Mouse (Mus musculus) heart, postnatal 4 days (tissue): ENCODE measurements around the gene Chrnb2. TPM values are rescaled to one million over a fixed set of nuclear protein-coding genes. Genes with fewer than 3 reads are reported as not detected.

Experiments
- DNase-seq: peaks from one replicate; pipeline ENCODE4 v3.0.0; 2021
- total RNA-seq, 2 experiments: library from RNA; stranded (reverse); gene quantifications; 2 replicates each; pipeline ENCODE4 v1.2.3; 2021

Gene Chrnb2
- total RNA-seq, 2 experiments from 2014 or later: 0.09 to 0.17 TPM

DNA sequence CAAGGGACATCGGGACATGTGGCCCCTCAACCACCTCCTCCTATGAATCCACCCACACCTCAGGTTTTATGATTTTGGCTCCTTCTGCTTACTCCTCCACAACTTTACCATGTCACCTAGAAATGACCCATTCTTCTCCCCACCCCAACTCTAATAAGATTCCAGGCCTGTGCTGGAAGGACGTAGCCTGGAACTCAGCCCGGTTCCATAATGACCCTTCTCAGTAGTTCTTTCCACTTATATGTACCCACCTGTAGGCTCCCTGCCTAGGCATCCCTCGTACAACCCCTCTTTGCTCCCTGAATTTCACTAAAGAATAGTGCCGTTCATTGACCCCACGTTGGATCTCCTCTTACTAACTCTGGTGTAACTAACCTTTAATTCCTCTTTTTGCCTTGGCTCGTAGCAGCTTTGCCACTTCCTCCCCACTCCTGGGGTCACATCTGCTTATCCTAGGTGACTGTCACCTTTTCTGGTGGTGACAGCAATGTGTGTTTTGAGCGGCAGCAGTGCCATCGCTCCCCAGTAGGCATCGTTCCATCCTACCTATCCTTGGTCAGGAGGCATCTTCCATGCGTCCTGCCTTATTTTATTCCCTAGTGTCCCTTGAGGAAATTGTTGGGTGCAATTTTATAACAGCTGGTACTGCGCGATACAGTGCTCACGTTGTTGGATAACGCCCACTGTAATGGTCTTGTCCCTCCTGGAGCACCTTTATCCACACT lies 10.0 kb upstream of the Chrnb2 start:
- DNase-seq: no peak

GRCm38 (mm10) chr3:89773740-89774211 lies 9.3 kb upstream of the Chrnb2 start:
- DNase-seq: peak; percentile 54

DNA sequence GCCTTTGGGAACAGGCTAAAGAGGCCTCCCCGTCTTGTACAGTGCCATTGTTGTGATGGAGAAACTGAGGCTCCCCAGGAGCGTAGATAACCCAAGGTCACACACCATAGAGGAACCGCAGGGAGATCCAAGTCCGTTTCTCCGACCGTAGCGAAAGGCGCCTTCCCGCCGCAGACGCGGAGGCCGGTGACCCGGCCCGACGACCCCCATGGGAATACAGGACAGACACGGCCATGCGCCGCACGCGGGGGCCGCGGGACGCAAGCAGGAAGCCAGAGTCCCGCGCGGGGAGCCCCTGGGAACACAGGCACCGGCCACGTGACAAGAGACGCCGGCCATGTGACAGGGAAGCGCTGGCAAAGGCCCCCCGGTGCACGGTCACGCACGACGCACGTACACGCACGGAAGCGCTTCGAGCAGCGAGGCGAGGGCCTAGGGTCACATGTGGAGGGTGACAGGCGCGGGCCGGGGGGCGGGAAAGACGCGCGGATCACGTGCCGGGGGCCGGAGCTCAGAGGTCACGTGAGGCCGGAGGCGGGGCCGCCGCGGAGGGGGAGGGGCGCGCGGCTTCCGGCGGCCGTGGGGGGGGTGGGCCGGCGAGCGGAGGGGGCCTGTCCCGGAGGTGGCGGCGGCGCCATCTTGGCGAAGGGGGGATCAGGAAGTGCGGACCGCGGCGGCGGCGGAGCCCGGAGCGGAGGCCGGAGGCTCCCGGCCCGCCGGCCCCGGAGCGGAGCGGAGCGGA lies 8.7 kb upstream of the Chrnb2 start, which contains the start of gene Ube2q1:
Gene Ube2q1 (plus strand): TSS at position 649 of the 742 bp plus-strand sequence.
- peak; percentile 97 for DNase-seq

DNA sequence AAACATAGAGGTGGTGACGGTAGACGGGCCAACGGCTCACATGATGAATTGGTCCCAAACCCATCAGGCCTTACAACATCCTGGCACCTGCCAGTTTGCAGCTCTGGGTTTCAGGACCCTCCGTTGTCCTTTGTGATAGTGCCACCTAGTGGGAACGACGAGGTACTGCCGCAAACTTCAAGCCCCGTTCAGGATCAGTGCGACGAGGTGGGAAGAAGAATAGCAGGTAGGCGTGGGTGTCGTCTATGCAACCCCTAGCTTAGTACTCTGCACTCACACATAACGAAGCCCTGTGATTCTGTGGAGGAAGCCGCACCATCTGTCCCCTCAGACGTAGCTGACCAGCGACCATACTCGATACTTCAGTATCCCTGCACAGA lies 8.1 kb upstream of the Chrnb2 start:
- DNase-seq: peak; percentile 88

DNA sequence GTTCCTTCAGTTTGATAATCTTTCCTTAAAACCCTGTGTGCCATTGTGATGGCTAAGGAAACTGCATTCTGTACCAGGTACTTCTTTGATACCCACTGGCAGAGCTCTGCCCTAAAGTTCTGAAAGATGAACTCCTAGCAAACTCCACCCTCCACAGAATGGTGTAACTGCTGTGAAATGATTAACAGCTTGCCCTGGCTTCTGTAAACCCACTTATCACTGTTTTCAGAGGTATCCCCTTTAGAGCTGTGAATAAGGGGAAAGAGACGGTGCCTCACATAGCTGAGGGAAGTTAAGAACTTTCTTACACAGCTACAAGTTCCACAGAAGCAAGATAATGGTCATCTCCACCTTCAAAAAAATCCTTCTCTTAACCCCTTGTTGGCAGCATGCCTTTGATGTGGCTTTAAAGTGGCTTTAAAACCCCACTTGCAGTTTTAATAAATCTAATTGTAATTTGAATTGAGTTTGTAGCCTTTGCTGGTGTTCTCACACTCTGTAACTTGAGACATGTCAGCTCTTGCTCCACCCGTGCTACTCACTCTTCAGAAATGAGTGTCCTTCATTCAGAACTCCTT lies 6.1 kb upstream of the Chrnb2 start:
- DNase-seq: no peak

DNA sequence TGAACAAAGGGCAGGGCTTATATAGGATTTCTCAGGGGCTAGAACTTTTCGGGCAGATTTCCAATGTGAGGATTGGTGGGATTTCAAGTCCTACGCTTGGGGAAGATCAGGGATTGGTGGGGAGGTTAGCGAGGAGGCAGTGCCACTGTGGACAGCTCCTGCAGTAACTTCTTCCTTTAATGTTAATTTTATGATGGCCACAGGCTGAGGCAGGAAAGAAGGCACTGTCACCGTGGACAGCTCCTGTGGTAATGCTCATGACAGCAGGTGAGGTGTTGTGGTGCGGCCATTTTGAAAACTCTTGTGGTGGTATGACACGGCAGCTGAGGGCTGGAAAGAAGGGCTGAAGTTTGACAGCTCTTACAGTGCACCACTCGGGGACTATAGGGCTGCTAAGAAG lies 5.2 kb upstream of the Chrnb2 start:
- no peak for DNase-seq

GRCm38 (mm10) chr3:89759786-89760185 lies 4.6 kb downstream of the Chrnb2 start:
- DNase-seq: no peak

DNA sequence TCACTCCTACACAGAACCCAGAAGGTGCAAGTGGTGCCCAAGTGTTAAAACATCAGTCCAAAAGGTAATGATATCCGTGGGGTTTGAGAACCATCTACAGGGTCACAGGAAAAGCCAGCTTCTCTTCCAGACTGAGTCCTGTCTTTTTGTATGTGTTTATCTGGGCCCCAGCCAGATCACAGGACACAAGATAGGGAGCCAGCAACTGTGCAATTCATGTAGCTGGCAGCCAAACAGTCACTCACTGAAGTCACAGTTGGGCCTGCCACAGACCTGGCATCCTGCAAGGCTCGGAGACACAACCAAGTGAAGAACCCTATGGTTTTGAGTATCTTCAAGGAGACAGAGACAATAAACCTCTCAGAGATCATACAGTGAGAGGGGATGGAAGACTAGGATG lies 6.6 kb downstream of the Chrnb2 start:
- DNase-seq: no peak

DNA sequence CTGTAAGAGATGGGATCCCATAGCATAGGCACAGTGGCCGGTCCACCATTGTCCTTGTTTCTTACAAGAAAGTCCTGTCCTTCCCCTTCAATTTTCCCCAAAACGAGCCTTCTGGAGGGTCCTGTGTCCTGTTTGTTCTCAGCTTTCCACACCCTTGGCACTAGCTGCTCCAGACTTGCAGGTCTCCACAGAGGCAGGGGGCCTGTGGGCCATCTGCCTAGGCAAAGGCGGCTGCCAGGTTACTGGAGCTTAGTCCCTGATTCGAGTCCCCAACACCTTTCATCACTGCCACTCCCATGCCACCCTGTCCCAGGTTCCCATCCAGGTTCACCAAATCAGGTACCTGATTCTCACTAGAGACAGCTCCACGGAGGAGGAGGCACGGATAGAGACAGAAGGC lies 9.1 kb downstream of the Chrnb2 start:
- DNase-seq: no peak

- DNase-seq: no peak
Measured at GRCm38 (mm10) chr3:89752307-89752706, 12.1 kb downstream of the Chrnb2 start.

GRCm38 (mm10) chr3:89738509-89738908 lies 25.9 kb downstream of the Chrnb2 start:
- no peak for DNase-seq

- no peak for DNase-seq
Measured at GRCm38 (mm10) chr3:89732091-89732490, 32.3 kb downstream of the Chrnb2 start.

GRCm38 (mm10) chr3:89730350-89731331 lies 33.8 kb downstream of the Chrnb2 start:
- peak; percentile 85 for DNase-seq

GRCm38 (mm10) chr3:89728848-89729247 lies 35.6 kb downstream of the Chrnb2 start:
- no peak for DNase-seq

GRCm38 (mm10) chr3:89727028-89727427 lies 37.4 kb downstream of the Chrnb2 start:
- DNase-seq: peak; percentile 63

- no peak for DNase-seq
Measured at GRCm38 (mm10) chr3:89723400-89724084, 40.9 kb downstream of the Chrnb2 start.

GRCm38 (mm10) chr3:89722032-89722431 lies 42.4 kb downstream of the Chrnb2 start:
- DNase-seq: no peak

DNA sequence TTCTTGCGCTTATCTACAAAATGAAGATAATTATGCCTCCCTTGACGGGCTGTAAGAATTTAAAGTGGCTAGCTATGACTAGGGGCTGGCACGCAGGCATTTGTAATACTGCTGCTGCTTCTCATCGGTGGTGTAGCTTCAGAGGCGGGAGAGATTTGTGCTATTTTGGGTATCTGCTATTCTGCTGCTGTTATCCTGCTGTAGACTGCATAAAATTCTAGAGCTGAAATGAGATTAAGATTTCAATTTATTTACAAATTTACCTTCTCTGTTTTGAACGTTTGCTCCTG lies 48.5 kb downstream of the Chrnb2 start:
- DNase-seq: no peak

DNA sequence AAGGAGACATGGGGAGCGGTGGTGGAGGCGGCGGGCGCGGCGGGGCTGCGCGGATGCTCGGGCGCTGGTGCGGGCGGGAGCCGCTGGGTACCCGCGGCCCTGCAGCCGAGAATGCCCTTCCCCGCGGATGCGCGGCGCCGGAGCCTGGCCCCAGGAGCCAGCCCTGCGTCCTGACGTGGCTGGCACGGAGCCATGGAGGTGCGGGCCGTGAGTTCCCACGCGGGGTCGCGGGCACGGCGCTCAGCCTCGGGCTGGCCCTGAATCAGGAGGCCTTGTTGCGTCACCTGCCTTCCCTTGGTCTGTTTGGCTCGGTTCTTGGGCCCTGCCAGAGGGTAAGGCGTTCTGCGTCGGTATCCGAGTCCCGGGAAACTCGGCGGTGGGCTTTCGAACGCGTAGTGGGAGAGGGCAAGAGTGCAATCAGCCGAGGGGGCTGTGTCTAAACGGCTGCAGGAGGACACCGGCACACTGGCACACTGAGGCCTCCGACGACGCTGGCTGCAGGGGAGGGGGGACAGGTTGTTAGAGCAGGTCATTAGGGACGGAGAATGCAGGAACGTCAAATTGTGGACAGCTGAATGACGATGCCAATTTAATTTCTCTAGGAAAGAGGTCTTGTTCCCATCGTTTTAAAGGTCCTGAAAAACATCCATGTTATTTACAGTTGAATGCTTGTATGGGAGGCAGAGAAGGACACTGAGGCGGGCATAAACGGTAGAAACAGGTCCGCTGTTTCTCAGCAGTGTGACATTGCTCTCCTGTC lies 49.0 kb downstream of the Chrnb2 start:
- peak; percentile 42 for DNase-seq

DNA sequence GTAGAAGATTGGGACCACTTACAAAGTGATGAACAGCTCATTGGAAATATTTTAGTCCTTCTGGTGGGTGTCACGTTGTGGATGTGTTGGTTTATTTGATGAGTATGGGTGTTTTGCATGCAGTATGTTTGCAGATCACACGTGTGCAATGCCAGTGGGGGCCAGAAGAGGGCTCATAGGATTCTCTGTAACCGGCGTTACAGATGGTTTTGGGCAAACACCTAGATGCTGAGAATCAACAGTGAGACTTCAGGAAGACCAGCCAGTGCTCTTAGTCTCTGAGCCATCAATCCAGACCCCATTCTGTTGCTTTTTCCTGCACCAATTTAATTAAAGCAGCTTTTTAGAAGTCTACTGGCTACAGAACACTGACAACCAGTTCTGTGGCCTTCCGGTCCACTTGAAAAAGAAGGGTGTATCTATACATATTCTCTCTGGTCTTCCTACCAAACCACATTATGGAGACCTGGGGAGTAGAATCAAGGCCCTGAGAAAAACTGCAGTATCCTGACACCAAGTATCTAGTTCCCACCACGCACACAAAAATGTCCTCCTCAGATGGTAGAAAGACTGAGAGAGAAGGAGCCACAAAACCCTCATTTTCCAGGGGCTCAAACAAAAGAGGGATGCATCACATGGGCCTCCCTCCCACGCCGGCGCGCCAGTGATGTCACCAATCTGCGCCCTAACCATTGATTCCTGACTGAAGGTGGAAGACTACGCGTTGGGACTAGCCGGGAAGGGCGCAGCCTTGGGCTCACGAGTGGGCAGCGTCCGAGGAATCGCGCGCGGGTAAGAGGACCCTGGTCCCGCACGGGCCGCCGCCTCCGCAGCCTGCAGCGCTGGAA lies 49.8 kb downstream of the Chrnb2 start, which contains the start of gene Adar:
Gene Adar (plus strand): TSS at position 664 of the 848 bp plus-strand sequence.
- peak; percentile 83 for DNase-seq
